Mouse (Mus musculus): ENCODE measurements around the gene Ly6g5b. TPM values are rescaled to one million over a fixed set of nuclear protein-coding genes. Genes with fewer than 3 reads are reported as not detected.

Ly6g5b gene
- polyA plus RNA-seq, 1 experiment from 2014 or later: not detected

Other genes starting within 250 kb of the Ly6g5b start
- gene Zbtb12, start 235.9 kb downstream of the Ly6g5b start, polyA plus RNA-seq (2014; fragmentation: Illumina TruSeq; extraction: RNeasy Lipid Tissue Mini Kit (QIAGEN cat#74804); ENCODE audit: low read depth, low replicate concordance): 0.18 TPM
- gene Gm20547, start 233.4 kb downstream of the Ly6g5b start, polyA plus RNA-seq (2014; fragmentation: Illumina TruSeq; extraction: RNeasy Lipid Tissue Mini Kit (QIAGEN cat#74804); ENCODE audit: low read depth, low replicate concordance): 0.08 TPM
- 6.5 TPM for gene C2, start 217.2 kb downstream of the Ly6g5b start, polyA plus RNA-seq (2014; fragmentation: Illumina TruSeq; extraction: RNeasy Lipid Tissue Mini Kit (QIAGEN cat#74804); ENCODE audit: low read depth, low replicate concordance)
- 25.4 TPM for gene Ehmt2, start 217.0 kb downstream of the Ly6g5b start, polyA plus RNA-seq (2014; fragmentation: Illumina TruSeq; extraction: RNeasy Lipid Tissue Mini Kit (QIAGEN cat#74804); ENCODE audit: low read depth, low replicate concordance)
- gene Slc44a4, start 201.0 kb downstream of the Ly6g5b start, polyA plus RNA-seq (2014; fragmentation: Illumina TruSeq; extraction: RNeasy Lipid Tissue Mini Kit (QIAGEN cat#74804); ENCODE audit: low read depth, low replicate concordance): not detected
- 0.41 TPM for gene Neu1, start 184.2 kb downstream of the Ly6g5b start, polyA plus RNA-seq (2014; fragmentation: Illumina TruSeq; extraction: RNeasy Lipid Tissue Mini Kit (QIAGEN cat#74804); ENCODE audit: low read depth, low replicate concordance)
- gene Hspa1b, start 156.2 kb downstream of the Ly6g5b start, polyA plus RNA-seq (2014; fragmentation: Illumina TruSeq; extraction: RNeasy Lipid Tissue Mini Kit (QIAGEN cat#74804); ENCODE audit: low read depth, low replicate concordance): 0.56 TPM
- not detected for gene Gm20481, start 145.5 kb downstream of the Ly6g5b start, polyA plus RNA-seq (2014; fragmentation: Illumina TruSeq; extraction: RNeasy Lipid Tissue Mini Kit (QIAGEN cat#74804); ENCODE audit: low read depth, low replicate concordance)
- gene Hspa1a, start 143.3 kb downstream of the Ly6g5b start, polyA plus RNA-seq (2014; fragmentation: Illumina TruSeq; extraction: RNeasy Lipid Tissue Mini Kit (QIAGEN cat#74804); ENCODE audit: low read depth, low replicate concordance): 0.57 TPM
- gene Hspa1l, start 142.7 kb downstream of the Ly6g5b start, polyA plus RNA-seq (2014; fragmentation: Illumina TruSeq; extraction: RNeasy Lipid Tissue Mini Kit (QIAGEN cat#74804); ENCODE audit: low read depth, low replicate concordance): 215 TPM
- gene Lsm2, start 133.6 kb downstream of the Ly6g5b start, polyA plus RNA-seq (2014; fragmentation: Illumina TruSeq; extraction: RNeasy Lipid Tissue Mini Kit (QIAGEN cat#74804); ENCODE audit: low read depth, low replicate concordance): 115 TPM
- gene Vars, start 114.4 kb downstream of the Ly6g5b start, polyA plus RNA-seq (2014; fragmentation: Illumina TruSeq; extraction: RNeasy Lipid Tissue Mini Kit (QIAGEN cat#74804); ENCODE audit: low read depth, low replicate concordance): 53.6 TPM
- gene Vwa7, start 98.8 kb downstream of the Ly6g5b start, polyA plus RNA-seq (2014; fragmentation: Illumina TruSeq; extraction: RNeasy Lipid Tissue Mini Kit (QIAGEN cat#74804); ENCODE audit: low read depth, low replicate concordance): 0.15 TPM
- not detected for gene Sapcd1, start 87.4 kb downstream of the Ly6g5b start, polyA plus RNA-seq (2014; fragmentation: Illumina TruSeq; extraction: RNeasy Lipid Tissue Mini Kit (QIAGEN cat#74804); ENCODE audit: low read depth, low replicate concordance)
- 8.7 TPM for gene Msh5, start 68.7 kb downstream of the Ly6g5b start, polyA plus RNA-seq (2014; fragmentation: Illumina TruSeq; extraction: RNeasy Lipid Tissue Mini Kit (QIAGEN cat#74804); ENCODE audit: low read depth, low replicate concordance)
- 10.5 TPM for gene Clic1, start 65.5 kb downstream of the Ly6g5b start, polyA plus RNA-seq (2014; fragmentation: Illumina TruSeq; extraction: RNeasy Lipid Tissue Mini Kit (QIAGEN cat#74804); ENCODE audit: low read depth, low replicate concordance)
- gene Ddah2, start 56.4 kb downstream of the Ly6g5b start, polyA plus RNA-seq (2014; fragmentation: Illumina TruSeq; extraction: RNeasy Lipid Tissue Mini Kit (QIAGEN cat#74804); ENCODE audit: low read depth, low replicate concordance): 0.56 TPM
- gene Ly6g6c, start 50.0 kb downstream of the Ly6g5b start, polyA plus RNA-seq (2014; fragmentation: Illumina TruSeq; extraction: RNeasy Lipid Tissue Mini Kit (QIAGEN cat#74804); ENCODE audit: low read depth, low replicate concordance): 19.3 TPM
- 1.5 TPM for gene Mpig6b, start 49.2 kb downstream of the Ly6g5b start, polyA plus RNA-seq (2014; fragmentation: Illumina TruSeq; extraction: RNeasy Lipid Tissue Mini Kit (QIAGEN cat#74804); ENCODE audit: low read depth, low replicate concordance)
- gene Ly6g6e, start 38.5 kb downstream of the Ly6g5b start, polyA plus RNA-seq (2014; fragmentation: Illumina TruSeq; extraction: RNeasy Lipid Tissue Mini Kit (QIAGEN cat#74804); ENCODE audit: low read depth, low replicate concordance): not detected
- not detected for gene Ly6g6d, start 37.4 kb downstream of the Ly6g5b start, polyA plus RNA-seq (2014; fragmentation: Illumina TruSeq; extraction: RNeasy Lipid Tissue Mini Kit (QIAGEN cat#74804); ENCODE audit: low read depth, low replicate concordance)
- gene Ly6g6f, start 29.8 kb downstream of the Ly6g5b start, polyA plus RNA-seq (2014; fragmentation: Illumina TruSeq; extraction: RNeasy Lipid Tissue Mini Kit (QIAGEN cat#74804); ENCODE audit: low read depth, low replicate concordance): not detected
- 8.2 TPM for gene Abhd16a, start 26.2 kb downstream of the Ly6g5b start, polyA plus RNA-seq (2014; fragmentation: Illumina TruSeq; extraction: RNeasy Lipid Tissue Mini Kit (QIAGEN cat#74804); ENCODE audit: low read depth, low replicate concordance)
- not detected for gene Ly6g5c, start 7.1 kb downstream of the Ly6g5b start, polyA plus RNA-seq (2014; fragmentation: Illumina TruSeq; extraction: RNeasy Lipid Tissue Mini Kit (QIAGEN cat#74804); ENCODE audit: low read depth, low replicate concordance)
- gene Gpank1, start 6.0 kb upstream of the Ly6g5b start, polyA plus RNA-seq (2014; fragmentation: Illumina TruSeq; extraction: RNeasy Lipid Tissue Mini Kit (QIAGEN cat#74804); ENCODE audit: low read depth, low replicate concordance): 8.7 TPM
- 948 TPM for gene Csnk2b, start 6.6 kb upstream of the Ly6g5b start, polyA plus RNA-seq (2014; fragmentation: Illumina TruSeq; extraction: RNeasy Lipid Tissue Mini Kit (QIAGEN cat#74804); ENCODE audit: low read depth, low replicate concordance)
- gene D17H6S53E, start 10.9 kb upstream of the Ly6g5b start, polyA plus RNA-seq (2014; fragmentation: Illumina TruSeq; extraction: RNeasy Lipid Tissue Mini Kit (QIAGEN cat#74804); ENCODE audit: low read depth, low replicate concordance): 0.28 TPM
- not detected for gene Apom, start 16.6 kb upstream of the Ly6g5b start, polyA plus RNA-seq (2014; fragmentation: Illumina TruSeq; extraction: RNeasy Lipid Tissue Mini Kit (QIAGEN cat#74804); ENCODE audit: low read depth, low replicate concordance)
- gene Bag6, start 19.8 kb upstream of the Ly6g5b start, polyA plus RNA-seq (2014; fragmentation: Illumina TruSeq; extraction: RNeasy Lipid Tissue Mini Kit (QIAGEN cat#74804); ENCODE audit: low read depth, low replicate concordance): 44.2 TPM
- gene Prrc2a, start 49.5 kb upstream of the Ly6g5b start, polyA plus RNA-seq (2014; fragmentation: Illumina TruSeq; extraction: RNeasy Lipid Tissue Mini Kit (QIAGEN cat#74804); ENCODE audit: low read depth, low replicate concordance): 14.1 TPM
- 379 TPM for gene Aif1, start 60.6 kb upstream of the Ly6g5b start, polyA plus RNA-seq (2014; fragmentation: Illumina TruSeq; extraction: RNeasy Lipid Tissue Mini Kit (QIAGEN cat#74804); ENCODE audit: low read depth, low replicate concordance)
- gene Lst1, start 73.0 kb upstream of the Ly6g5b start, polyA plus RNA-seq (2014; fragmentation: Illumina TruSeq; extraction: RNeasy Lipid Tissue Mini Kit (QIAGEN cat#74804); ENCODE audit: low read depth, low replicate concordance): not detected
- gene Ltb, start 79.0 kb upstream of the Ly6g5b start, polyA plus RNA-seq (2014; fragmentation: Illumina TruSeq; extraction: RNeasy Lipid Tissue Mini Kit (QIAGEN cat#74804); ENCODE audit: low read depth, low replicate concordance): not detected
- not detected for gene Tnf, start 86.6 kb upstream of the Ly6g5b start, polyA plus RNA-seq (2014; fragmentation: Illumina TruSeq; extraction: RNeasy Lipid Tissue Mini Kit (QIAGEN cat#74804); ENCODE audit: low read depth, low replicate concordance)
- not detected for gene Lta, start 89.9 kb upstream of the Ly6g5b start, polyA plus RNA-seq (2014; fragmentation: Illumina TruSeq; extraction: RNeasy Lipid Tissue Mini Kit (QIAGEN cat#74804); ENCODE audit: low read depth, low replicate concordance)
- not detected for gene Gm16181, start 105.4 kb upstream of the Ly6g5b start, polyA plus RNA-seq (2014; fragmentation: Illumina TruSeq; extraction: RNeasy Lipid Tissue Mini Kit (QIAGEN cat#74804); ENCODE audit: low read depth, low replicate concordance)
- 10.2 TPM for gene Atp6v1g2, start 118.2 kb upstream of the Ly6g5b start, polyA plus RNA-seq (2014; fragmentation: Illumina TruSeq; extraction: RNeasy Lipid Tissue Mini Kit (QIAGEN cat#74804); ENCODE audit: low read depth, low replicate concordance)
- gene Nfkbil1, start 120.4 kb upstream of the Ly6g5b start, polyA plus RNA-seq (2014; fragmentation: Illumina TruSeq; extraction: RNeasy Lipid Tissue Mini Kit (QIAGEN cat#74804); ENCODE audit: low read depth, low replicate concordance): 0.56 TPM
- gene Ddx39b, start 126.3 kb upstream of the Ly6g5b start, polyA plus RNA-seq (2014; fragmentation: Illumina TruSeq; extraction: RNeasy Lipid Tissue Mini Kit (QIAGEN cat#74804); ENCODE audit: low read depth, low replicate concordance): 7.1 TPM
- gene H2-D1, start 147.3 kb upstream of the Ly6g5b start, polyA plus RNA-seq (2014; fragmentation: Illumina TruSeq; extraction: RNeasy Lipid Tissue Mini Kit (QIAGEN cat#74804); ENCODE audit: low read depth, low replicate concordance): 2.8 TPM
- gene H2-Q1, start 205.0 kb upstream of the Ly6g5b start, polyA plus RNA-seq (2014; fragmentation: Illumina TruSeq; extraction: RNeasy Lipid Tissue Mini Kit (QIAGEN cat#74804); ENCODE audit: low read depth, low replicate concordance): 0.08 TPM
- 0.69 TPM for gene H2-Q2, start 226.8 kb upstream of the Ly6g5b start, polyA plus RNA-seq (2014; fragmentation: Illumina TruSeq; extraction: RNeasy Lipid Tissue Mini Kit (QIAGEN cat#74804); ENCODE audit: low read depth, low replicate concordance)